ENCODE assay signal across 8 mouse cellular contexts in genomic region chr19:21777171-21777731, GRCm38 (mm10). TPM values are rescaled to one million over a fixed set of nuclear protein-coding genes. Genes with fewer than 3 reads are reported as not detected.
DNase-seq lines count a peak whose midpoint lies in the region; ATAC-seq and TF ChIP-seq lines count a peak whose summit lies in the region.

No protein-coding gene starts in this region.

- peak; percentile 57 to 65 for DNase-seq in right cerebral cortex, postnatal 10 days (ENCODE audit: low spot score in 2 of 2)
- no peak for DNase-seq in right cerebral cortex, adult 18-20 months
- peak; percentile 57 to 70 for DNase-seq in cerebellum, postnatal 14 days
- DNase-seq in lung, embryonic 14.5 days = peak; percentile 60
- no peak for DNase-seq in urinary bladder, postnatal 4 days (ENCODE audit: low spot score in 2 of 2)

- no peaks in the 10 kb centered on the region; the same call in 1 of the 2 replicates for H3K4me1 ChIP-seq in intestine, postnatal 0 days (replicated peaks; ENCODE audit: control insufficient read depth, insufficient read depth, low read length)
- peaks cover 18% of the 10 kb centered on the region; the same call in 1 of the 2 replicates for H3K4me1 ChIP-seq in lung, embryonic 14.5 days (ENCODE audit: insufficient read depth)
- H3K4me1 ChIP-seq in neural tube, embryonic 14.5 days (ENCODE audit: control insufficient read depth, insufficient read depth, low read length) = peaks cover 27% of the 10 kb centered on the region

- ATAC-seq in granulocyte monocyte progenitor cell, adult 5-6 weeks (replicated peaks; ENCODE audit: poor library complexity, severe bottlenecking) = peak; percentile 66
- ATAC-seq in intestine, postnatal 0 days = no peak
- peak; percentile 1; the same call in 1 of the 2 replicates for ATAC-seq in lung, embryonic 14.5 days (ENCODE audit: insufficient read depth)
- ATAC-seq in neural tube, embryonic 14.5 days (ENCODE audit: low read depth) = peak; percentile 3

- peak overlapping the region; percentile 94 for H3K4me2 ChIP-seq in intestine, postnatal 0 days (replicated peaks; ENCODE audit: low read depth)
- H3K4me2 ChIP-seq in lung, embryonic 14.5 days = peak overlapping the region; percentile 74
- H3K4me2 ChIP-seq in neural tube, embryonic 14.5 days (ENCODE audit: low read depth, low read length) = no peak overlapping the region

- H3K9ac ChIP-seq in intestine, postnatal 0 days (ENCODE audit: low read depth, low read length) = no peak overlapping the region
- no peak overlapping the region for H3K9ac ChIP-seq in lung, embryonic 14.5 days
- no peak overlapping the region for H3K9ac ChIP-seq in neural tube, embryonic 14.5 days (replicated peaks; ENCODE audit: low read depth, low read length)

- WGBS in intestine, postnatal 0 days = 28% methylated on average over 20 of the region's 20 CpGs
- 32% methylated on average over 20 of the region's 20 CpGs for WGBS in lung, embryonic 14.5 days
- WGBS in neural tube, embryonic 14.5 days = 33% methylated on average over 20 of the region's 20 CpGs

- no peaks in the 10 kb centered on the region for H3K36me3 ChIP-seq in intestine, postnatal 0 days (ENCODE audit: control insufficient read depth, insufficient read depth)
- no peaks in the 10 kb centered on the region for H3K36me3 ChIP-seq in lung, embryonic 14.5 days (ENCODE audit: insufficient read depth)
- no peaks in the 10 kb centered on the region for H3K36me3 ChIP-seq in neural tube, embryonic 14.5 days (ENCODE audit: control insufficient read depth, insufficient read depth, low read length)

- H3K4me3 ChIP-seq in intestine, postnatal 0 days (ENCODE audit: low read depth, low read length) = peak overlapping the region; percentile 12; the same call in 1 of the 2 replicates
- H3K4me3 ChIP-seq in lung, embryonic 14.5 days (ENCODE audit: low read depth, low read length) = no peak overlapping the region
- no peak overlapping the region for H3K4me3 ChIP-seq in neural tube, embryonic 14.5 days (ENCODE audit: low read depth, low read length)

- no peaks in the 10 kb centered on the region for H3K9me3 ChIP-seq in intestine, postnatal 0 days (ENCODE audit: control insufficient read depth)
- H3K9me3 ChIP-seq in lung, embryonic 14.5 days (ENCODE audit: low read depth, low read length) = no peaks in the 10 kb centered on the region
- no peaks in the 10 kb centered on the region for H3K9me3 ChIP-seq in neural tube, embryonic 14.5 days (ENCODE audit: control insufficient read depth, low read length)

- no peak overlapping the region for H3K27ac ChIP-seq in intestine, postnatal 0 days (ENCODE audit: low read depth, low read length)
- no peak overlapping the region for H3K27ac ChIP-seq in lung, embryonic 14.5 days (ENCODE audit: low read depth)
- no peak overlapping the region for H3K27ac ChIP-seq in neural tube, embryonic 14.5 days (ENCODE audit: low read depth, low read length)

- peak; percentile 69 for TF ChIP-seq CTCF in intestine, postnatal 0 days (IDR thresholded peaks at IDR 0.05; ENCODE audit: low read depth)
- peak; percentile 59 for TF ChIP-seq CTCF in lung, embryonic 14.5 days (IDR thresholded peaks at IDR 0.05; ENCODE audit: low read depth)

- H3K27me3 ChIP-seq in intestine, postnatal 0 days (replicated peaks; ENCODE audit: control insufficient read depth, insufficient read depth, low read length) = no peaks in the 10 kb centered on the region
- no peaks in the 10 kb centered on the region for H3K27me3 ChIP-seq in lung, embryonic 14.5 days (ENCODE audit: insufficient read depth, low read length)
- H3K27me3 ChIP-seq in neural tube, embryonic 14.5 days (ENCODE audit: control insufficient read depth, insufficient read depth, low read length) = no peaks in the 10 kb centered on the region

RNA-seq across cellular contexts. Expression of gene Cemip2, which starts 0.9 kb away (rescaled TPM):
- total RNA-seq in granulocyte monocyte progenitor cell, adult 5-6 weeks (2014; fragmentation: Nextera tagmentation) = 10.1 and 13.9 TPM in 2 replicates
- total RNA-seq in granulocyte monocyte progenitor cell, adult 5-6 weeks (2017) = 24.0 and 24.5 TPM in 2 replicates
- 3.3 and 4.1 TPM in 2 replicates for polyA plus RNA-seq in intestine, postnatal 0 days (2015; fragmentation: Nextera tagmentation; extraction: Ambion mirVana)
- 31.5 and 32.3 TPM in 2 replicates for polyA plus RNA-seq in lung, embryonic 14.5 days (2014; fragmentation: Nextera tagmentation; extraction: Ambion mirVana)
- polyA plus RNA-seq in neural tube, embryonic 14.5 days (2014; fragmentation: Nextera tagmentation; extraction: Ambion mirVana) = 21.1 and 31.0 TPM in 2 replicates

Comparison
In these comparisons a context has a peak if more than half of its experiments do, and no peak if none do; other contexts are left out.
1. DNase-seq: peak in right cerebral cortex, postnatal 10 days (2 of 2), cerebellum, postnatal 14 days (2 of 2) and lung, embryonic 14.5 days (single experiment); none in right cerebral cortex, adult 18-20 months (single experiment) and urinary bladder, postnatal 4 days (0 of 2).